Mouse (Mus musculus) CD4-positive, CD25-positive, alpha-beta regulatory T cell (primary cell): ENCODE data around the gene Zfp91. TPM values are rescaled to one million over a fixed set of nuclear protein-coding genes. Genes with fewer than 3 reads are reported as not detected.

Experiments used
- polyA plus RNA-seq: library from polyadenylated mRNA; unstranded; fragments of 100-300 nt; shearing (Covaris generic); gene quantifications from one replicate; pipeline ENCODE4 v1.2.1, GENCODE M21; 2017

Zfp91 gene
- 18.9 TPM for polyA plus RNA-seq

DNA sequence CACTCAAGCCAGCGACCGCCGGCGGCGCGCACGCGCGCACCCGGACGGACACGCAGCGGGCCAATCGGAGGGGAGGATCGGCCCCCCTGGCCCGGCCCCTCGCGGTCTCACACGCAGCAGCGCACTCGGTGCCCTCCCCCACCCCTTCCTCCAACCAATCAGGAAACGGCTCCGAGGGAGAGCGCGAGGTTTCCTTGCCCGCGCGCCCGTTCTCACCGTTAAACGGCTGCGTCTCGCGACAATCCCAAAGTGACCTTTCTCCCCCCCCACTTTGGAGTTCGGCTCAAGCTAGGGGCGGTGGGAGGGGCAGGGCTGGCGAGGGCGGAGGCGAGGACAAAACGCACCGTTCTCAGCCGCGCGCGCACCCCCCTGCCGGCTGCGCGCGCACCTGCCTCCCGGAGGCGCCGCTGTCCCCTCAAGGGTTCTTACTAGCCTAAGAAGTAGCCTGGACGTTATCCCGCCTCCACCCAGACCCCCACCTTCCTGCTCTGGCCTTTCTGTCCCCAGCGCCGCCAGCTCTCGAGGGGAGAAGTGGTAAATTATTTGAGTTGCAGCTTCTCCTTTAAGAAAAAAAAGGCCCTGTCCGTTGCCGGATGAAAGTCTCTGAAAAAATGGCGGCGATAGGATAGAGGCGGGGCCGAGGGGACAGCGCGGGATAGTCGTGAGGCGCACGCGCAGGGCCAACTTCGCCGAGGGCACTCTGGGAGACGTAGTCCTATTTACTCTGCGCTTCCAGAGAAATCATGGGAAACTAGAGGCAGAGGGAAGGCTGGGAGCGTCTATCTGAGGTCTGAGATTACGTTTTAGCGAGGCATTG, at the start of gene Zfp91, which contains the start of gene Lpxn:
TSS of gene Zfp91 (minus strand) at position 616 of the 817 bp plus-strand sequence.
TSS of gene Lpxn (plus strand) at position 683 of the 817 bp plus-strand sequence.

DNA sequence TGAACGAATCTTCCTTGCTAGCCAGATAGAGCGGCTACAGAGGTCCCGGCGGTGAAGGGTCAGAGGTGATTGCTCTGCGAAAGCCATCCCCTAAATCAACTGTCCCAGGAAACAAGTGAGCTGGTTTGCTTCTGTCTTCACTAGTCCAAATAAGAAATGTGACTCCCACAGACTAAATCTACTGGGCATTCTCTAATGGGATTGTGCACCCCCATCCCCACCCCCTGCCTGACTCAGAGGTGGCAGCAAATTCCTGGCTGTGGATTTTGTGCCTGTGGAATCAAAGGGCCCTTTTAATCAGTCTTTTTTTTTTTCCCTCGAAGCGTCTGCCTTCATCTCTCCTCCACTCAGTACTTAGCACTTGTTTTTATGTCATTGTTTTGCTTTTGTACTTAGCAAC, 30.6 kb downstream of the Zfp91 start, which contains the start of gene Cntf:
TSS of gene Cntf (minus strand) at position 325 of the 400 bp plus-strand sequence.

Other genes starting within 250 kb of the Zfp91 start
- not detected for gene Gm4952, start 196.2 kb downstream of the Zfp91 start, polyA plus RNA-seq
- gene Glyat, start 162.8 kb downstream of the Zfp91 start, polyA plus RNA-seq: not detected
- gene Olfr1442, start 125.7 kb downstream of the Zfp91 start, polyA plus RNA-seq: not detected
- gene Olfr1443, start 118.0 kb downstream of the Zfp91 start, polyA plus RNA-seq: not detected
- gene Keg1, start 100.3 kb downstream of the Zfp91 start, polyA plus RNA-seq: not detected
- gene Cntf, start 30.5 kb downstream of the Zfp91 start, polyA plus RNA-seq: 0.19 TPM
- gene Lpxn, start 67 bp upstream of the Zfp91 start, polyA plus RNA-seq: 155 TPM
- not detected for gene Gm5244, start 50.6 kb upstream of the Zfp91 start, polyA plus RNA-seq
- 0.47 TPM for gene Olfr1444, start 61.2 kb upstream of the Zfp91 start, polyA plus RNA-seq
- gene Olfr1445, start 87.7 kb upstream of the Zfp91 start, polyA plus RNA-seq: not detected
- gene Olfr1446, start 97.4 kb upstream of the Zfp91 start, polyA plus RNA-seq: not detected
- gene Olfr1447, start 107.6 kb upstream of the Zfp91 start, polyA plus RNA-seq: not detected
- gene Olfr1448, start 128.3 kb upstream of the Zfp91 start, polyA plus RNA-seq: not detected
- gene Olfr1449, start 134.7 kb upstream of the Zfp91 start, polyA plus RNA-seq: not detected
- gene Olfr1450, start 154.1 kb upstream of the Zfp91 start, polyA plus RNA-seq: not detected
- 0.19 TPM for gene Olfr1451, start 198.9 kb upstream of the Zfp91 start, polyA plus RNA-seq
- gene Olfr1453, start 232.2 kb upstream of the Zfp91 start, polyA plus RNA-seq: not detected